In genomic region chr17:45599446-45600242, GRCm38 (mm10) we compare ENCODE assay signal across 8 mouse cellular contexts. TPM values are rescaled to one million over a fixed set of nuclear protein-coding genes. Genes with fewer than 3 reads are reported as not detected.
DNase-seq lines count a peak whose midpoint lies in the region; ATAC-seq and TF ChIP-seq lines count a peak whose summit lies in the region.

Slc29a1 (minus strand) TSS chr17:45599606.

- no peak within 1 kb of the TSS for H3K27ac ChIP-seq in layer of hippocampus, adult 2 months
- H3K27ac ChIP-seq in hindbrain, embryonic 16.5 days (ENCODE audit: low read depth, low read length): no peak within 1 kb of the TSS

- DNase-seq in layer of hippocampus, adult 2 months (ENCODE audit: low spot score in 2 of 2): no peak
- no peak for DNase-seq in layer of hippocampus, adult 9-10 months (ENCODE audit: low spot score)
- peak; percentile 57 for DNase-seq in cerebellum, adult 9-11 months
- peak; percentile 84 for DNase-seq in gastrocnemius, postnatal 10 days
- DNase-seq in left cerebral cortex, postnatal 25 days (ENCODE audit: low spot score in 2 of 2): no peak
- peak; percentile 89 for DNase-seq in testis, postnatal 10 days (ENCODE audit: low spot score)

- H3K4me2 ChIP-seq in hindbrain, embryonic 16.5 days (ENCODE audit: low read length): peak within 1 kb of the TSS; percentile 60

- no peaks in the 10 kb centered on the region for H3K36me3 ChIP-seq in hindbrain, embryonic 16.5 days (ENCODE audit: control insufficient read depth, insufficient read depth, low read length)

- no peak for ATAC-seq in hindbrain, embryonic 16.5 days
- peak; percentile 41 for ATAC-seq in megakaryocyte, adult 5-6 weeks (ENCODE audit: poor library complexity, severe bottlenecking)

- WGBS in hindbrain, embryonic 16.5 days: 16% methylated on average over 32 of the region's 32 CpGs

- peak within 1 kb of the TSS; percentile 26; the same call in 1 of the 2 replicates for H3K4me3 ChIP-seq in layer of hippocampus, adult 2 months
- H3K4me3 ChIP-seq in hindbrain, embryonic 16.5 days (ENCODE audit: low read length): peak within 1 kb of the TSS; percentile 28

- no peaks in the 10 kb centered on the region for H3K9me3 ChIP-seq in hindbrain, embryonic 16.5 days (ENCODE audit: control insufficient read depth, low read length)

- intact Hi-C loops in left cerebral cortex, postnatal 25 days (cut with DNase I): loop anchor here (5.0 to 10.0 kb wide), 2 partner anchors 33 to 555 kb away; partner anchors contain the start of gene Mad2l1bp

- H3K27me3 ChIP-seq in hindbrain, embryonic 16.5 days (replicated peaks; ENCODE audit: control insufficient read depth, insufficient read depth, low read length): peaks cover 12% of the 10 kb centered on the region

- H3K4me1 ChIP-seq in hindbrain, embryonic 16.5 days (ENCODE audit: control insufficient read depth, insufficient read depth, low read depth, low read length): peaks cover 24% of the 10 kb centered on the region

- no peak for TF ChIP-seq CTCF in layer of hippocampus, adult 2 months (conservative IDR thresholded peaks at IDR 0.05)

- H3K9ac ChIP-seq in hindbrain, embryonic 16.5 days (ENCODE audit: low read depth, low read length): peak within 1 kb of the TSS; percentile 11

RNA-seq across cellular contexts. Expression of gene Slc29a1, which starts in this region (rescaled TPM):
- total RNA-seq in layer of hippocampus, adult 2 months (2021): 10 to 100 TPM; 21.1 to 23.0 TPM
- total RNA-seq in gastrocnemius, postnatal 10 days (2021): 100 to 1,000 TPM in 1 of 2 experiments, 10 to 100 TPM in 1; 97.4 to 114 TPM
- polyA plus RNA-seq in hindbrain, embryonic 16.5 days (2015; fragmentation: Nextera tagmentation; extraction: Ambion mirVana): 55.7 and 56.5 TPM in 2 replicates
- 10 to 100 TPM; 16.8 to 18.8 TPM for total RNA-seq in left cerebral cortex, postnatal 25 days (2021)
- 23.8 and 31.2 TPM in 2 replicates for total RNA-seq in megakaryocyte, adult 5-6 weeks (2015)
- 22.9 and 32.6 TPM in 2 replicates for total RNA-seq in megakaryocyte, adult 5-6 weeks (2017)

Comparison
In these comparisons a context has a peak if more than half of its experiments do, and no peak if none do; other contexts are left out.
1. DNase-seq: peak in cerebellum, adult 9-11 months (single experiment), gastrocnemius, postnatal 10 days (single experiment) and testis, postnatal 10 days (single experiment); none in layer of hippocampus, adult 2 months (0 of 2), layer of hippocampus, adult 9-10 months (single experiment) and left cerebral cortex, postnatal 25 days (0 of 2).